Mouse (Mus musculus) embryonic facial prominence, embryonic 12.5 days (tissue): Measurements from ENCODE around the gene Smim24. TPM values are rescaled to one million over a fixed set of nuclear protein-coding genes. Genes with fewer than 3 reads are reported as not detected.

ENCODE experiments used
- ATAC-seq: fragments of 200-750 bp; cut with Nextera tagmentation; 2 replicates; pipeline ENCODE4 v1.8.0; 2017; ENCODE audit not compliant: insufficient number of reproducible peaks, insufficient read depth, low FRiP score, low TSS enrichment
- H3K27ac ChIP-seq: fragments of 300-500 bp; sonication (generic); 2 replicates; pipeline ENCODE4 v1.5.1; 2016; ENCODE audit warnings: mild to moderate bottlenecking
- H3K27me3 ChIP-seq: fragments of 300-500 bp; sonication (generic); 2 replicates; pipeline ENCODE4 v1.6.1; 2016; ENCODE audit warnings: mild to moderate bottlenecking, moderate library complexity
- H3K36me3 ChIP-seq: fragments of 300-500 bp; sonication (generic); 2 replicates; pipeline ENCODE4 v1.6.1; 2016; ENCODE audit warnings: mild to moderate bottlenecking
- H3K4me1 ChIP-seq: fragments of 300-500 bp; sonication (generic); 2 replicates; pipeline ENCODE4 v1.6.1; 2016
- H3K4me2 ChIP-seq: fragments of 300-500 bp; sonication (generic); replicated peaks from 2 replicates; pipeline ENCODE4 v1.6.1; 2016; ENCODE audit warnings: mild to moderate bottlenecking, moderate library complexity
- H3K4me3 ChIP-seq: fragments of 300-500 bp; sonication (generic); 2 replicates; pipeline ENCODE4 v1.5.1; 2016; ENCODE audit warnings: mild to moderate bottlenecking
- H3K9ac ChIP-seq: fragments of 300-500 bp; sonication (generic); 2 replicates; pipeline ENCODE4 v1.6.1; 2016; ENCODE audit warnings: mild to moderate bottlenecking, moderate library complexity
- H3K9me3 ChIP-seq: fragments of 300-500 bp; sonication (generic); 2 replicates; pipeline ENCODE4 v1.6.1; 2016; ENCODE audit warnings: mild to moderate bottlenecking, moderate library complexity
- WGBS: fragments of 180-500 bp; shearing (Covaris S2); methylation state at CpG from one replicate; pipeline ENCODE4 v1.1.7; 2016; 5-methylcytosine and 5-hydroxymethylcytosine counted together
- polyA plus RNA-seq: library from polyadenylated mRNA; unstranded; fragments of >200 nt; fragmentation: Nextera tagmentation; extraction: Ambion mirVana; gene quantifications from 2 replicates; pipeline ENCODE4 v1.2.1, GENCODE M21; 2016

Smim24 gene
- polyA plus RNA-seq, 1 experiment from 2014 or later = 3.4 TPM

DNA sequence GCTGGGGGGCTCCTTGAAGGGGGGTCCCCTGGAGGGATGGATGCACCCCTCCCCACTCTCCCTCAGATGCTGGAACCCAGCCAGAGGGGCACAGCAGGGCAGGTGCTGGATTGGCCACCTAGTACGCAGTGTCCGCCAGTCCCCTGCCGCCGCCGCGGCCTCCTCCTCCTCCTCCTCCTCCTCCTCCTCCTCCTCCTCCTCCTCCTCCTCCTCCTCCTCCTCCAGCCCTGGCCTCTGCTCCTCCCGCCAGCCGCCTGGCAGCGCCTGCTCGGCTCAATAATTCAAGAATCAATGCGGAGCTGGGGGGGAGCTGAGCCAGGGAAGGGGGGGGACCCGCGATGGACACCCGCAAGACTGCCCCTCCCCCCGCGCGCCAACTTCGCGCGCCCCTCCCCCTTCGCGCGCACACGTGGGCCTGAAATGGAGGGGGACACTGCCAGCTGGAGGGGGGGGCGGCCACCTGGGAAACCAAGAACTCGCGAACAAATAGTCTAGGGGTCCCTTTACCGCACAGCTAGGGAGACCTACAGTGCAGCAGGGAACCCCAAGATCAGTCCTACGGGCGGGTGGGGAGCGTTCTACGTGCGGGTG lies 33.3 kb downstream of the Smim24 start:
- H3K27ac ChIP-seq = 0 out of 2 replicates have a peak overlapping the region, but pooled peaks have one; percentile 32
- H3K4me1 ChIP-seq = peaks cover 42% of the 10 kb centered on the region
- peak overlapping the region; percentile 85 for H3K4me2 ChIP-seq
- H3K36me3 ChIP-seq = no peaks in the 10 kb centered on the region
- WGBS = 3% methylated on average over 19 of the region's 33 CpGs
- no peak for ATAC-seq
- peak overlapping the region; percentile 55 for H3K4me3 ChIP-seq
- peak overlapping the region; percentile 70 for H3K9ac ChIP-seq
- H3K27me3 ChIP-seq = peaks cover 53% of the 10 kb centered on the region
- no peaks in the 10 kb centered on the region for H3K9me3 ChIP-seq

DNA sequence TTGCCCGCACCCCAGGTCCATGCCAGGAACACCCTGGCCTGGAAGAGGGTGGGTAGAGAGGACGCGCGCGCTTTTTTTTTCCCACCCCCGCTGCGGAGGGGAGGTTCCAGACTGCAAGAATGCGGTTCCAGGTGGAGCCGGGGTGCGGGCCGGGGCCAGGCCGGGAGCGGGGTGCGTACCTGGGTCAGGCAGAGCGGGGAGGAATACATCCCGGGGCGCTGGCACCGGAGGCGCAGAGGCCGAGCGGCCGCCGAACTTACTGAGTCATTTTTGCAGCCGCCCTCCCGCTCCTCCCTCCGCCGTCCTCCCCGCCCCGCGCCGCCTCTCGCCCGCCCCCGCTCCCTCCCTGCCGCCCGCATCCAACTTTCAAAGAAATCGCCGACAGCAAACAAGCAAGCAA lies 34.0 kb downstream of the Smim24 start:
- peak overlapping the region; percentile 85 for H3K4me2 ChIP-seq
- ATAC-seq = no peak
- H3K4me3 ChIP-seq = peak overlapping the region; percentile 55
- under 1% methylated on average over 36 of the region's 38 CpGs for WGBS
- H3K27ac ChIP-seq = no peak overlapping the region
- H3K9me3 ChIP-seq = no peaks in the 10 kb centered on the region
- no peaks in the 10 kb centered on the region for H3K36me3 ChIP-seq
- H3K4me1 ChIP-seq = peaks cover 46% of the 10 kb centered on the region
- H3K9ac ChIP-seq = peak overlapping the region; percentile 70
- peaks cover 53% of the 10 kb centered on the region for H3K27me3 ChIP-seq

DNA sequence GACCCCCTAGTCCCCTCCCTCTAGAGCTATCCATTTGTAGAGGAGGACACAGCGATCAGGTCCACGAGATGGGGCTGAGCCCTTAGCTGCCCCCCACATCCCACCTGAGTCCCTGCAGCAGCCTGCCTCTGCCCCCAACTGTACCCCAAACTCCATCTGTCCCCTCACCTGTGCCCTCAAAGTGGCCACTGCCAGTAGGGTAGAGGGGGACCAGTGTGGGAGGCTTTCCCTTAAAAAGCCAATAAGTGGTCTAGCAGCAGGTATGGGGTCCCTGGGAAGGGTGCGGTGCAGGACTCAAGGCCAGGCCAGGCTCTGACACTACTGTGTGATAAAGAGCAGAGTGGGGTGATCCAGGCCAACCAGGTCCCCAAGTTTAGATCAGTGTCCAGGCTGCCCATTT lies 34.5 kb downstream of the Smim24 start:
- Histone ChIP-seq H3K4me3 (peak overlapping the region; percentile 55), H3K4me1 (peaks cover 46% of the 10 kb centered on the region), H3K9me3 (no peaks in the 10 kb centered on the region), H3K4me2 (peak overlapping the region; percentile 85), H3K9ac (peak overlapping the region; percentile 70; the same call in 1 of the 2 replicates), H3K36me3 (no peaks in the 10 kb centered on the region), H3K27me3 (peaks cover 53% of the 10 kb centered on the region), H3K27ac (no peak overlapping the region)
- WGBS = 26% methylated on average over 3 of the region's 3 CpGs
- ATAC-seq = no peak

GRCm38 (mm10) chr10:81427804-81428506 lies 35.1 kb downstream of the Smim24 start:
- Histone ChIP-seq H3K36me3 (no peaks in the 10 kb centered on the region), H3K27ac (no peak overlapping the region), H3K27me3 (peaks cover 53% of the 10 kb centered on the region), H3K9ac (no peak overlapping the region), H3K4me3 (peak overlapping the region; percentile 55; the same call in 1 of the 2 replicates), H3K4me1 (peaks cover 50% of the 10 kb centered on the region), H3K4me2 (no peak overlapping the region), H3K9me3 (no peaks in the 10 kb centered on the region)
- WGBS = 74% methylated on average over 8 of the region's 8 CpGs
- no peak for ATAC-seq

DNA sequence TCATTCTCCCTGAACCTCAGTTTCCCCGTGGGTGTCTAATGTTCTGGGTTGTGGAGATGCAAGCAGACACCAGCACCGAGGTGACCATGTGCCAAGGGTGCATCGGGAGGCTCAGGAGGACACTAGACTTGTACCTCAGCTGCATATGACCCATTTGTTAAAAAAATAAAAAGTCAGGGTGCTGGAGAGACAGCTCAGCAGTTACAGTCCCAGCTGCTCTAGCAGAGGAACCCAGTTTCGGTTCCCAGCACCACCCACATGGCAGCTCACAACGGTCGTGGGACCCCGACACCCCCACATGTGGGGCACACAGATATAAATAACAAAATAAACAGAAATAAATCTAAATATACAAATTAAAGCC lies 35.6 kb downstream of the Smim24 start:
- no peak overlapping the region for H3K9ac ChIP-seq
- 87% methylated on average over 7 of the region's 7 CpGs for WGBS
- no peak for ATAC-seq
- H3K27me3 ChIP-seq = peaks cover 52% of the 10 kb centered on the region
- peaks cover 56% of the 10 kb centered on the region for H3K4me1 ChIP-seq
- no peak overlapping the region for H3K4me2 ChIP-seq
- H3K9me3 ChIP-seq = no peaks in the 10 kb centered on the region
- no peak overlapping the region for H3K27ac ChIP-seq
- no peak overlapping the region for H3K4me3 ChIP-seq
- no peaks in the 10 kb centered on the region for H3K36me3 ChIP-seq

DNA sequence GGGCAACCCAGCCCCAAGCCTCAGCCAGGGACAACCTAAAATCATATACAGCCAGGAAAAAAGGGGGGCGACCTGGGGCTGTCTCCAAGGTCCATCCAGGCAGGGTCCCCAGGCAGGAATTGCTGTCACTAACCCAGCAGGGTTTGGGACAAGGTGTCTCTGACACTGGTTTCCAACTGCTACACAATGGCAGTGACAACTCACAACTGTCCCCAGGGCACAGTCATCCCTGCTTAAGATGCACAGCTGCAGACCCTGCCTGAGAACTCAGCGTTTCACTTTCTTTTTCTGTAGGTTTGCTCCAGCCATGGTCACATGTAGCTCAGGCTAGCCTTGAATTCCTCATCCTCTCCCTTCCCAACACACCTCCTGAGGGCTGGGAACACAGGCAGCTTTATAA lies 36.2 kb downstream of the Smim24 start:
- Histone ChIP-seq H3K27ac (0 out of 2 replicates have a peak overlapping the region, but pooled peaks have one; percentile 88), H3K9ac (no peak overlapping the region), H3K4me1 (peaks cover 54% of the 10 kb centered on the region), H3K27me3 (peaks cover 46% of the 10 kb centered on the region), H3K36me3 (no peaks in the 10 kb centered on the region), H3K4me3 (peak overlapping the region; percentile 75), H3K4me2 (peak overlapping the region; percentile 86; the same call in 1 of the 2 replicates), H3K9me3 (no peaks in the 10 kb centered on the region)
- 23% methylated on average over 2 of the region's 2 CpGs for WGBS
- ATAC-seq = no peak

DNA sequence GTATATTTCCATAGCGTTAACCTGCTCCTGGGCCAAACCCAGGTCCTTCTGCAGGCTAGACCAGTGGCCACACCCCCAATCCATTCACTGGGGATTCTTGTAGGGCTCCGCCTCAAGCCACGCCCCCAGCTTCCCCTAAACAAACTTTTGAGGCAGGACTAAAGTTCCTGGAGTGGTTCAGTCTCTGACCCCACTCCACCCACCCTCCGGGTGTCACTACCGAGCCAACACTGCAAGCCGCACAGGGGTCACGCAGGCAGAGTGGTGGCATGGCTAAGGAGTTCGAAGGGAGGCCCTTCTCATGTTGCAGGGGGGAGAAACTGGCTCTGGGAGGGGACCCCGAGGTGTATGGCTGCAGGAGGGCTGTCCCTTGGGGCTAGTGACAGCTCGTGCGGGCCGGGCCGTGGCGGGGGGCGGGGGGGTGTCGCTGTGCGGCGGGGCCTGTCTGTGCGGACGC lies 36.8 kb downstream of the Smim24 start:
- Histone ChIP-seq H3K9ac (peak overlapping the region; percentile 80), H3K4me2 (peak overlapping the region; percentile 86), H3K4me1 (peaks cover 49% of the 10 kb centered on the region), H3K27me3 (peaks cover 45% of the 10 kb centered on the region), H3K36me3 (no peaks in the 10 kb centered on the region), H3K9me3 (no peaks in the 10 kb centered on the region), H3K4me3 (peak overlapping the region; percentile 75), H3K27ac (peak overlapping the region; percentile 88)
- 2% methylated on average over 20 of the region's 20 CpGs for WGBS
- peak; percentile 6; the same call in 1 of the 2 replicates for ATAC-seq

DNA sequence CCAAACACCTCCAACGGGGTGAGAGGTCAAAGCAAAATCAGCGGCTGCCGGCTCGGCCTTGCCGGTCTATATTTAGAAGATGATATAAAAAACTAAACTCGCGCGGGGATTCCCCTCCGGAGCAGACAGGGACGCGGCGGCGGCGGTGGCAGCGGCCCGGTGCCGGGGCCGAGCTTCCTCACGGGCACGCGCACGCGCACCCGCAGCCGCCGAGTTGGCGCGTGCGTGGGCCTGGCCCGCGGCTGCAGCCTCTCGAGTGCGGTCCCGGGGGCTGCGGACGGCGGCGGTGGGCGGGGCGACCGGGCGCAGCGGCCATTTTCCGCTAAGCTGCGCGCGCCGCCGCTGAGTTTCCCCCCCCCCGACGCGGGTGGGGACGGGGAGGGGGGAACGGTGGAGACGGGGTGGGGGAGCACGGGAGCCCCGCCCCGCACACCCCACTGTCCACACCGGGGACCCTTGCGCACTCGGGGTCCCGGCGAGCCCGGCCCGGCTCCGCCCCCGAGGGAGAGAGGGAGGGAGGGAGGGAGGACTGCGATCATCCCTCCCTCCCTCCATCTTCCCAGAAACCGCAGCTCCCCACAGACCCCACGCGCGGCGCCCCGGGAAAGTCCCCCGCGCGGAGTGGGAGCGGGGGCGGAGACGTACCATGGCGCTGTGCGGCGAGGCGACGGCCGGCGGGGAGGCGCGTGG lies 37.4 kb downstream of the Smim24 start:
- H3K4me1 ChIP-seq = peaks cover 42% of the 10 kb centered on the region
- WGBS = under 1% methylated on average over 53 of the region's 89 CpGs
- H3K4me3 ChIP-seq = peak overlapping the region; percentile 75
- H3K27me3 ChIP-seq = peaks cover 40% of the 10 kb centered on the region
- no peaks in the 10 kb centered on the region for H3K36me3 ChIP-seq
- no peak for ATAC-seq
- peak overlapping the region; percentile 80 for H3K9ac ChIP-seq
- H3K4me2 ChIP-seq = peak overlapping the region; percentile 86
- H3K9me3 ChIP-seq = no peaks in the 10 kb centered on the region
- H3K27ac ChIP-seq = peak overlapping the region; percentile 88

DNA sequence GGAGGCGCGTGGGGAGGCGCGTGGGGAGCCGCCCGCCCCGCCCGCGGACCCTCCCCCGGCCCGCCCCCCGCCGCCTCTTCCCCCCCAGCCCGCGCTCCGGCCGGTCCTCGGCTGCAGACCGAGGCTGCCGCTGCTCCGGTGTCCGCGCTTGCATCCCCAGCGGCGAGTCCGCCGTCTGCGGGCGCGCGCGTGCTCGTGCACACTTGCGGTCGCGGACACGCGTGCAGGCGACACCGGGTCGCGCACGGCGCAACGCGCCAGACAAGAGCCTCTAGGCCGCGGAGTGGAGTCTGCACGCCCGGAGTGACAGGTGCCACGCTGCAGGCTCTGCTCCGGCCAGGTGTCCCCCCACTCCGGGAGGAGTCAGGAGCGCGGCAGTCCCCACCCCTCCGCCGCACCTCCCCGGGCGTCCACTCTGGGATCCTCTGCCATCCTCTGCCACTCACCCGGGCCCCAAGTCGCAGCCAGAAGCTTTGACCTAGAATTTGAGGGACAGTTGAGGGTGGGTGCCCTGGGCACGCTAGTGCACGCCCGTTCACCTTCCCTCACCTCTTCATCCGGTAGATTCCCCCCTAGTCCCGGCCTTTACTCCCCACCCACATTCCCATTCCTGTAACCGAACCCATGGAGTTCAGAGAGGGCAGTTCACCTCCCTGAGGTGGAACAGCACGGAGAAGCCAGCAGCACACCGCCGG lies 38.1 kb downstream of the Smim24 start:
- Histone ChIP-seq H3K27me3 (peaks cover 35% of the 10 kb centered on the region), H3K36me3 (no peaks in the 10 kb centered on the region), H3K9me3 (no peaks in the 10 kb centered on the region), H3K4me1 (peaks cover 37% of the 10 kb centered on the region), H3K27ac (peak overlapping the region; percentile 88), H3K4me3 (peak overlapping the region; percentile 75), H3K9ac (peak overlapping the region; percentile 80), H3K4me2 (peak overlapping the region; percentile 86)
- no peak for ATAC-seq
- 2% methylated on average over 47 of the region's 70 CpGs for WGBS

GRCm38 (mm10) chr10:81431526-81432168 lies 38.8 kb downstream of the Smim24 start:
- WGBS = 14% methylated on average over 15 of the region's 15 CpGs

More at GRCm38 (mm10) chr10:81431526-81432168, 38.8 kb downstream of the Smim24 start:
- Histone ChIP-seq H3K9ac (no peak overlapping the region), H3K36me3 (no peaks in the 10 kb centered on the region), H3K4me1 (peaks cover 30% of the 10 kb centered on the region), H3K27me3 (peaks cover 28% of the 10 kb centered on the region), H3K9me3 (no peaks in the 10 kb centered on the region), H3K27ac (no peak overlapping the region; the same call in 1 of the 2 replicates), H3K4me3 (peak overlapping the region; percentile 75), H3K4me2 (peak overlapping the region; percentile 86)
- ATAC-seq = no peak
